ENCODE assay signal across 16 mouse cellular contexts in the genomic region with DNA sequence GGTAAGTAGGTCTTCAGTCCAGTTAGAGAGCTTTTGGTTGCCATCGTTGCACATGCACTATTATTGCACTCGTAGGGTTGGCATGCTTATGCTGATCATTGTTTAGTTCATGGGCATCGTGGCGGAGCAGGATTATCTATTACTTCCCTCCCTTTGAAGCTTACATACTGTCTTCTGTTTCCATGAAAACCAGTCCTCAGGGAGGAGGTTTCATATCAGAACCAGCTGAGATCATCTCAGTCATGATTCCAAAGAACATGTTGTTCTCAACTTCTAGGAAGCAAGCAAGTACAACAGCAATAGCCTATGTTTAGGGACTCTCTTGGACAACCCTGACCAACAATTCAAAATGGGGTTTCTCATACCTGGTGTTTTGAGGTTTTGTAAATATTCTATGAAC.
"Had no signal": no experiment of that assay in that cellular context is flagged by ENCODE, and none has a peak within 500 bp of the region (broad histone marks: within the 10 kb centered on the region; RNA-seq: fewer than 3 reads in every experiment).

No protein-coding gene starts in this region.

- H3K9ac ChIP-seq: neural tube, embryonic 13.5 days; neural tube, embryonic 15.5 days; stomach, embryonic 15.5 days had no signal

- H3K9me3 ChIP-seq: neural tube, embryonic 13.5 days; neural tube, embryonic 15.5 days; stomach, embryonic 15.5 days had no signal

- H3K27ac ChIP-seq: neural tube, embryonic 13.5 days; neural tube, embryonic 15.5 days; stomach, embryonic 15.5 days; stomach, postnatal 0 days had no signal

- H3K27me3 ChIP-seq: neural tube, embryonic 13.5 days; neural tube, embryonic 15.5 days; stomach, embryonic 15.5 days had no signal

- H3K36me3 ChIP-seq: neural tube, embryonic 13.5 days; neural tube, embryonic 15.5 days; stomach, embryonic 15.5 days had no signal

- H3K4me3 ChIP-seq: neural tube, embryonic 13.5 days; neural tube, embryonic 15.5 days; stomach, embryonic 15.5 days had no signal

- DNase-seq: retina, postnatal 1 day; right cerebral cortex, adult 18-20 months; right cerebral cortex, postnatal 14 days; right cerebral cortex, postnatal 25 days; right cerebral cortex, postnatal 4 days; spleen, adult 18-20 months; thymus, adult 18-20 months; thymus, adult 2 months; thymus, postnatal 14 days; thymus, postnatal 25 days; thymus, postnatal 36 days; thymus, postnatal 4 days had no signal

- H3K4me1 ChIP-seq: neural tube, embryonic 13.5 days; neural tube, embryonic 15.5 days; stomach, embryonic 15.5 days had no signal

- H3K4me2 ChIP-seq: neural tube, embryonic 13.5 days; neural tube, embryonic 15.5 days; stomach, embryonic 15.5 days had no signal
